Mouse (Mus musculus) CH12.LX (cell line): ENCODE results near the gene Jtb.

ENCODE experiments used
- CHD2 ChIP-seq: IDR thresholded peaks from 2 replicates; pipeline ENCODE4 v1.6.1; 2011; ENCODE audit warnings: low read length, improper control_type of control experiment
- CTCF ChIP-seq, 2 experiments: IDR thresholded peaks in 1 of 2; conservative IDR thresholded peaks in 1 of 2; 2 replicates each; pipeline ENCODE4 v1.5.1; 2011 to 2012; ENCODE audit warnings: low read depth in 2 of 2, low read length in 2 of 2, improper control_type of control experiment in 1 of 2, inconsistent platforms in 1 of 2, mild to moderate bottlenecking in 1 of 2, moderate library complexity in 1 of 2
- E2F4 ChIP-seq: IDR thresholded peaks from 2 replicates; pipeline ENCODE4 v1.6.1; 2011; ENCODE audit warnings: low read depth, low read length, improper control_type of control experiment; ENCODE audit not compliant: insufficient replicate concordance
- EP300 ChIP-seq: IDR thresholded peaks from 2 replicates; pipeline ENCODE4 v1.6.1; 2011; ENCODE audit warnings: low read length, improper control_type of control experiment
- HCFC1 ChIP-seq: IDR thresholded peaks from 2 replicates; pipeline ENCODE4 v1.6.1; 2012; ENCODE audit warnings: low read depth, mild to moderate bottlenecking, inconsistent platforms, low read length, improper control_type of control experiment
- MAFK ChIP-seq: IDR thresholded peaks from 2 replicates; pipeline ENCODE4 v1.6.1; 2011; ENCODE audit warnings: low read length, improper control_type of control experiment; ENCODE audit not compliant: insufficient replicate concordance
- MAX ChIP-seq: IDR thresholded peaks from 2 replicates; pipeline ENCODE4 v1.6.1; 2011; ENCODE audit warnings: low read length, improper control_type of control experiment
- POLR2A ChIP-seq: IDR thresholded peaks from 2 replicates; pipeline ENCODE4 v1.6.1; 2011; ENCODE audit warnings: low read depth, mild to moderate bottlenecking, improper control_type of control experiment, low read length
- SIN3A ChIP-seq: IDR thresholded peaks from 2 replicates; pipeline ENCODE4 v1.6.1; 2012; ENCODE audit warnings: low read length, improper control_type of control experiment, inconsistent platforms
- UBTF ChIP-seq: IDR thresholded peaks from 2 replicates; pipeline ENCODE4 v1.6.1; 2012; ENCODE audit warnings: low read depth, mild to moderate bottlenecking, inconsistent platforms, low read length, improper control_type of control experiment, moderate library complexity
- ZKSCAN1 ChIP-seq: IDR thresholded peaks from 2 replicates; pipeline ENCODE4 v1.6.1; 2012; ENCODE audit warnings: low read depth, inconsistent platforms, low read length, improper control_type of control experiment, borderline replicate concordance
- ZMIZ1 ChIP-seq: IDR thresholded peaks from 2 replicates; pipeline ENCODE4 v1.6.1; 2012; ENCODE audit warnings: low read depth, mild to moderate bottlenecking, inconsistent platforms, low read length, improper control_type of control experiment

DNA sequence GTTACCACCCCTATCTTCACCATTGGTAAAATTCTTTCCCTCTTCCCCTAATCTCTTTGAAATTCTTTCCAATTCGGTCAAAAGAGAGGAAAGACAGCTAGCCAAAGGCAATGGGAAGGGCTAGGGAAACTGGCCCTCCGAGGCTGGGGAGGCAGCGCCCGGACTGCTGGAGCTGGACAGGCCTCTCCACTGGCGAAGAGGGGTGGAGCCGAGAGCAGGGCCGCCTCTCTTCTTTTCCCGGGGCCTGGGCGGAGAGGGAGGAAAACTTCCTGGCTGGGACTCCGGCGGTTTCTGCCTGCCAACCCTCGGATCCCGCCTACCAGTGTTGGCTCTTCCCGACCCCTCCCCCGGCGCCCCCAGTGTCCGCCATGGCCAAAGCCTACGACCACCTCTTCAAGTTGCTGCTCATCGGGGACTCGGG lies 10.9 kb upstream of the Jtb start:
- TF ChIP-seq CTCF (conservative IDR thresholded peaks at IDR 0.05 in 1 of 2, IDR thresholded peaks at IDR 0.05 in 1 of 2; ENCODE audit: low read depth in 2 of 2, low read length in 2 of 2) (no peak), MAFK (no peak), POLR2A (no peak), E2F4 (no peak), ZKSCAN1 (no peak), MAX (no peak), CHD2 (no peak), UBTF (no peak), HCFC1 (no peak), EP300 (no peak), ZMIZ1 (no peak), SIN3A (no peak)
